Mouse (Mus musculus): ENCODE measurements around the gene Vmn1r86. TPM values are rescaled to one million over a fixed set of nuclear protein-coding genes. Genes with fewer than 3 reads are reported as not detected.
A peak's percentile ranks its signal among the peaks of the same experiment; 100 is the strongest.
"Not testable (repeated sequence)": the region's sequence is repeated elsewhere in the genome, so short reads cannot be mapped to it uniquely, and the experiment has no call there.

Gene Vmn1r86
- not detected in 2 replicates for polyA plus RNA-seq (2015; fragmentation: Nextera tagmentation; extraction: Ambion mirVana)

- Histone ChIP-seq H3K4me1 (replicated peaks) (no peaks in the 10 kb centered on the region), H3K36me3 (no peaks in the 10 kb centered on the region), H3K9ac (no peak within 1 kb of the TSS), H3K9me3 (replicated peaks) (no peaks in the 10 kb centered on the region), H3K4me3 (no peak within 1 kb of the TSS), H3K27me3 (no peaks in the 10 kb centered on the region), H3K4me2 (no peak within 1 kb of the TSS), H3K27ac (no peak within 1 kb of the TSS)
- ATAC-seq (replicated peaks; ENCODE audit: insufficient number of reproducible peaks, insufficient read depth, low FRiP score, low read depth): no peak
Measured at GRCm38 (mm10) chr7:13119817-13120216, at the start of gene Vmn1r86. Vmn1r86 (minus strand) TSS chr7:13119917.

- Histone ChIP-seq H3K9me3 (replicated peaks) (no peaks in the 10 kb centered on the region), H3K27me3 (no peaks in the 10 kb centered on the region), H3K4me2 (no peak within 1 kb of the TSS), H3K9ac (no peak within 1 kb of the TSS), H3K27ac (no peak within 1 kb of the TSS), H3K4me1 (replicated peaks) (no peaks in the 10 kb centered on the region), H3K36me3 (no peaks in the 10 kb centered on the region), H3K4me3 (no peak within 1 kb of the TSS)
- no peak for ATAC-seq (replicated peaks; ENCODE audit: insufficient number of reproducible peaks, insufficient read depth, low FRiP score, low read depth)
Measured at GRCm38 (mm10) chr7:13159268-13159667, 39.6 kb upstream of the Vmn1r86 start, which contains the start of gene Vmn1r88. Vmn1r88 (plus strand) TSS chr7:13159568.

- ATAC-seq (replicated peaks; ENCODE audit: insufficient number of reproducible peaks, insufficient read depth, low FRiP score, low read depth): no peak
- no peaks in the 10 kb centered on the region for H3K9me3 ChIP-seq (replicated peaks)
- no peak within 1 kb of the TSS for H3K4me3 ChIP-seq
- H3K27me3 ChIP-seq: no peaks in the 10 kb centered on the region
- H3K36me3 ChIP-seq: no peaks in the 10 kb centered on the region
- no peak within 1 kb of the TSS for H3K9ac ChIP-seq
- WGBS: 79% methylated on average over 1 of the region's 1 CpGs
- no peak within 1 kb of the TSS for H3K4me2 ChIP-seq
- no peak within 1 kb of the TSS for H3K27ac ChIP-seq
- H3K4me1 ChIP-seq (replicated peaks): no peaks in the 10 kb centered on the region
Measured at GRCm38 (mm10) chr7:13140057-13140456, 20.3 kb upstream of the Vmn1r86 start, which contains the start of gene Vmn1r87. Vmn1r87 (minus strand) TSS chr7:13140157.

GRCm38 (mm10) chr7:13137340-13137739, 17.6 kb upstream of the Vmn1r86 start:
- H3K27me3 ChIP-seq: no peaks in the 10 kb centered on the region
- no peak overlapping the region for H3K4me3 ChIP-seq
- no peaks in the 10 kb centered on the region for H3K36me3 ChIP-seq
- no peak overlapping the region for H3K27ac ChIP-seq
- no peak for ATAC-seq (replicated peaks; ENCODE audit: insufficient number of reproducible peaks, insufficient read depth, low FRiP score, low read depth)
- H3K4me2 ChIP-seq: no peak overlapping the region
- H3K9ac ChIP-seq: no peak overlapping the region
- H3K9me3 ChIP-seq (replicated peaks): no peaks in the 10 kb centered on the region
- no peaks in the 10 kb centered on the region for H3K4me1 ChIP-seq (replicated peaks)

GRCm38 (mm10) chr7:13131856-13132255, 12.1 kb upstream of the Vmn1r86 start:
- Histone ChIP-seq H3K9me3 (replicated peaks) (no peaks in the 10 kb centered on the region), H3K27me3 (no peaks in the 10 kb centered on the region), H3K4me2 (no peak overlapping the region), H3K27ac (no peak overlapping the region), H3K9ac (no peak overlapping the region), H3K4me3 (no peak overlapping the region), H3K4me1 (replicated peaks) (no peaks in the 10 kb centered on the region), H3K36me3 (no peaks in the 10 kb centered on the region)
- 76% methylated on average over 2 of the region's 2 CpGs for WGBS
- ATAC-seq (replicated peaks; ENCODE audit: insufficient number of reproducible peaks, insufficient read depth, low FRiP score, low read depth): no peak

GRCm38 (mm10) chr7:13123554-13124153, 3.9 kb upstream of the Vmn1r86 start:
- H3K9ac ChIP-seq; H3K9me3 ChIP-seq (replicated peaks); H3K27me3 ChIP-seq; H3K27ac ChIP-seq; H3K36me3 ChIP-seq; H3K4me1 ChIP-seq (replicated peaks): not testable (repeated sequence)
- under 1% methylated on average over 23 of the region's 34 CpGs for WGBS
- H3K4me3 ChIP-seq: peak overlapping the region; percentile 31
- peak overlapping the region; percentile 55 for H3K4me2 ChIP-seq
- peak; percentile 47 for ATAC-seq (replicated peaks; ENCODE audit: insufficient number of reproducible peaks, insufficient read depth, low FRiP score, low read depth)

GRCm38 (mm10) chr7:13095073-13095472, 24.6 kb downstream of the Vmn1r86 start, which contains the start of gene Vmn1r85:
Vmn1r85 (minus strand) TSS chr7:13095173.
- 48% methylated on average over 3 of the region's 3 CpGs for WGBS
- H3K9me3 ChIP-seq (replicated peaks): no peaks in the 10 kb centered on the region
- no peak within 1 kb of the TSS for H3K4me2 ChIP-seq
- no peaks in the 10 kb centered on the region for H3K4me1 ChIP-seq (replicated peaks)
- H3K27ac ChIP-seq: no peak within 1 kb of the TSS
- H3K4me3 ChIP-seq: no peak within 1 kb of the TSS
- ATAC-seq (replicated peaks; ENCODE audit: insufficient number of reproducible peaks, insufficient read depth, low FRiP score, low read depth): no peak
- H3K36me3 ChIP-seq: no peaks in the 10 kb centered on the region
- no peak within 1 kb of the TSS for H3K9ac ChIP-seq
- no peaks in the 10 kb centered on the region for H3K27me3 ChIP-seq

- no peak for ATAC-seq (replicated peaks; ENCODE audit: insufficient number of reproducible peaks, insufficient read depth, low FRiP score, low read depth)
- H3K9ac ChIP-seq: no peak overlapping the region
- 53% methylated on average over 5 of the region's 5 CpGs for WGBS
Measured at GRCm38 (mm10) chr7:13072293-13072692, 47.4 kb downstream of the Vmn1r86 start.

GRCm38 (mm10) chr7:13063399-13063798, 56.3 kb downstream of the Vmn1r86 start:
- WGBS: 48% methylated on average over 2 of the region's 2 CpGs
- not testable (repeated sequence) for ATAC-seq (replicated peaks; ENCODE audit: insufficient number of reproducible peaks, insufficient read depth, low FRiP score, low read depth); H3K27me3 ChIP-seq; H3K4me3 ChIP-seq; H3K9me3 ChIP-seq (replicated peaks); H3K27ac ChIP-seq; H3K9ac ChIP-seq; H3K4me2 ChIP-seq; H3K4me1 ChIP-seq (replicated peaks); H3K36me3 ChIP-seq

More at GRCm38 (mm10) chr7:13072293-13072692, 47.4 kb downstream of the Vmn1r86 start:
- no peak overlapping the region for H3K4me2 ChIP-seq
- H3K27ac ChIP-seq: no peak overlapping the region
- no peaks in the 10 kb centered on the region for H3K9me3 ChIP-seq (replicated peaks)
- no peak overlapping the region for H3K4me3 ChIP-seq
- no peaks in the 10 kb centered on the region for H3K4me1 ChIP-seq (replicated peaks)
- no peaks in the 10 kb centered on the region for H3K27me3 ChIP-seq
- no peaks in the 10 kb centered on the region for H3K36me3 ChIP-seq

GRCm38 (mm10) chr7:13059536-13059935, 60.2 kb downstream of the Vmn1r86 start:
- no peaks in the 10 kb centered on the region for H3K27me3 ChIP-seq
- no peaks in the 10 kb centered on the region for H3K36me3 ChIP-seq
- H3K9ac ChIP-seq: no peak overlapping the region
- H3K9me3 ChIP-seq (replicated peaks): no peaks in the 10 kb centered on the region
- no peak overlapping the region for H3K27ac ChIP-seq
- WGBS: 86% methylated on average over 9 of the region's 9 CpGs
- no peak for ATAC-seq (replicated peaks; ENCODE audit: insufficient number of reproducible peaks, insufficient read depth, low FRiP score, low read depth)
- H3K4me1 ChIP-seq (replicated peaks): no peaks in the 10 kb centered on the region
- H3K4me2 ChIP-seq: no peak overlapping the region
- H3K4me3 ChIP-seq: no peak overlapping the region

- H3K4me3 ChIP-seq: no peak overlapping the region
- no peak overlapping the region for H3K9ac ChIP-seq
- H3K4me1 ChIP-seq (replicated peaks): peaks cover 6% of the 10 kb centered on the region; the same call in 1 of the 2 replicates
- no peak for ATAC-seq (replicated peaks; ENCODE audit: insufficient number of reproducible peaks, insufficient read depth, low FRiP score, low read depth)
- H3K36me3 ChIP-seq: no peaks in the 10 kb centered on the region
- 60% methylated on average over 8 of the region's 8 CpGs for WGBS
- H3K4me2 ChIP-seq: no peak overlapping the region
- H3K9me3 ChIP-seq (replicated peaks): no peaks in the 10 kb centered on the region
- H3K27me3 ChIP-seq: no peaks in the 10 kb centered on the region
- no peak overlapping the region for H3K27ac ChIP-seq
Measured at GRCm38 (mm10) chr7:13056913-13057700, 62.6 kb downstream of the Vmn1r86 start.
